Mouse (Mus musculus) heart, adult 8-10 months (tissue): ENCODE data around the gene Sec31b. TPM values are rescaled to one million over a fixed set of nuclear protein-coding genes. Genes with fewer than 3 reads are reported as not detected.
A peak's percentile ranks its signal among the peaks of the same experiment; 100 is the strongest.

Experiments
- DNase-seq: peaks from one replicate; pipeline ENCODE4 v3.0.0; 2022; ENCODE audit warnings: low spot score
- total RNA-seq, 4 experiments: library from RNA; stranded (reverse); gene quantifications; 2 replicates each; pipeline ENCODE4 v1.2.4; 2022

The Sec31b gene
- total RNA-seq, 4 experiments from 2014 or later = 9.7 to 14.1 (median 10.7) TPM

DNA sequence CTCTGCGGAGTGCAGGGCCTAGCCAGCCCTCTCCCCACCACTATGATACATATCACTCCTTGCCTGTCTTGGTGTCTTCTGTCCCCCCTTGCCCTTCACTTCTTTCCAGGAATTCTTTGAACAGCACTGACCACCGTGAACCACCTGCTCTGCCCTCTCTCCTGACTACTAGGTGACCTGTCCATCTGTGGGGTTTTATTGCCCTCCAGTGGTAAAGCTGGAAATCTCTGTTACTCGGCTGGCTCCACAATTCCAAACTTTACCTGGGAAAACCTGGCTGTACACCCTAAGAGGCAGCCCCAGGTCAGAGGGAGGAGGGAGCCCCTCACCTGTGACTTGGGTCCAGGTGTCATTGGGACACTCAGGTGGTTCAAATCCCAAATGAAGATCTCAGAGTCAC, 10.3 kb downstream of the Sec31b start:
- DNase-seq = no peak

DNA sequence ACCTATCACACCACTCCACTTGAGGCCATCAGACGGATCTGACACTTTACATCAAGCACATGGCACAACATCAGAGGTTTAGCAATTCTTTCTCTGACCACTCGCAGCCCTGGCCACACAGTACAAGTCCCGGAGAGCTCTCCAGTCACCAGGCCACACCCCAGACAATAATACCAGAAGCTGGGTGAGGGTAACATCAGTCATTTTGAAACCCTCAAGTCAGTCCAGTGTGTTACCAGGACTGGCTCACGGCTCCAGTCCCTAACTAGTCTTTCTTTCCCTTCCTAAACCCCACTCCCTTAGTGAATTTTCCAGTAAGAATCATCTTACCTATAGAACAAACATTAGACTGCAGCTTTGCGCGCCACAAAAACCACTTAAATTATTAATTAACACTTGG, 15.6 kb downstream of the Sec31b start:
- DNase-seq = no peak

DNA sequence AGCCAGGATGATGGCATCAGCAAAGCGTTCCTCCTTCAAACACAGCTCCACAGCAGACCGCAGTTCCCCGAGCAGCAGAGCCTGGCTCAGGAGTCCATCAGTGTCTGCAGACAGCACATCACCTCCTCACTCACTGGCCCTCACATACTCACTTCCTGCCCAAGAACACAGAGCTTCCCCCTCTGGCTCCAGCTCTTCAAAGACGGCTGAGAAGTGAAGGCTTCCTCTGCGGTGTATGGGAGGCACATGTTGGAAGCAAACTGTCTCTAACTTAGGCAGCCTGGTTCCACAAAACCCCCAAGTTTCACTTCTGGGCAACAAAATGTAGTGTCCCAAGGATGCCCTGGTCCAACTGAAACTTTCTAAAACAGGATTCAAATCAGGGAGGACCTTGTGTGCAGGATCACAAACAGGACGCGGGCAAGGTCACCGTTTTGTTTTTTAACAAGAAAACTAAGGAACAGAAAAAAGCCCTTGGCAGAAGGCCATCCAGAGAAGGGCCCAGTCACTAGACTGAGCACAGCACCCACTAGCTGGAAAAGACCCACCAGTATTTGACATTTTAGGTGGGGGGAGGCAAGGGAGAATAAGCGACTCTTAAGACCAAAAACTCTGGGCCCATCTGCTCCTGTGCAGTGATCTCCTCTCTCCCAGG, 20.0 kb downstream of the Sec31b start:
- DNase-seq = no peak

DNA sequence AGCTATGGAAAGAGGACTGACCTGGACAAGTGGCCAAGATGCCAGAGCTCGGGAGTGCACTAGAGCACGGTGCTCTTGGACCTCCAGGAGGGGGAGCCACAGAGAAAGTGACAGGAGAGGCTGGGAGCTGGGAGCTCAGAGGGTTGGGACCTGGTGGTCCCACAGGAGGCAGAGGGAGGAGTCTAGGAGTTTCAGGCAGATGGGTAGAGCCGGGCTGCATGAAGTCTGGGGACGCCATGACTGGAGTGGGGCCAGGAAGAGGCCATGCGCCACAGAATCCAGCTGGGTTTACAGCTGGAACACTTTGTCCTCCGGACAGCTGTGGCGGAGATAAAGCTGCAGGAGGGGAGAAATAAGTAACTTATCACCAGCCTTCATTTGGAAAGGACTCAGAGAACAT, 26.5 kb downstream of the Sec31b start:
- DNase-seq = peak; percentile 72

DNA sequence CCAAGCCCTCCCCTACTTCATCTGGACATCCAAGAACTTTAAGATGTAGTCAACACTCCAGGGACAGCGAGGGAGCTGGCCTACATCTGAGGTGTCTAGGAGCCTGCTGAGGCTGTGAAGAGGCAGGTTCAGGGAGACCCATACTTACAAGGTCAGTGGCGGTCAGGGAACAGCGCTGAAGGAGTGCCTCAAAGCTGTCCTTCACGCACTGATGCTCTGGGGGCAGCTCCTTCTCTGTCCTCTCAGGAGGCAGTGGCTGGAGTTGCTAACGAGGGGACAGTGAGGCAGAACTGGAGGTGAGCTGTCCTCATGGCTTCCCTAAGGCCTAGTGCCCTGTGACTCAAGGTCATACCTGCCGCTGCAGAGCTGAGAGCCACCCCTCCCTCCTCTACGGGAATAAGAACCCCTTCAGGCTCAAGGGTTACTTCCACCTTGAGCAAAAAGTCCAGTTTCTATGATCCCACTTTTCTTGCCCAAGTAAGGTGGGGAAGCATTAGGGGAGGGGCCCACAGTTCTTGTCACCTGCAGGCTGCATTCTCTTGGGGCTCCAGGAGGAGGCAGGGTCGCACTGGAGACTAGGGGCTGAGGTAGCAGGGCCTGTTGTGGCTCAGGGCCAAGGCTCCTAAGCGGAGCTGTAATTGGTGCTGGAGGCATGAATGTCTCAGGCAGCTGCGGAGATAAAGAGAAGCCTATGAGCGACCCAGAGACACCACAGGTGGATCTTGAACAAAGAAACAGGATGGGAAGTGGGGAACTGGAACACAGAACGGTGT, 27.5 kb downstream of the Sec31b start:
- DNase-seq = no peak

DNA sequence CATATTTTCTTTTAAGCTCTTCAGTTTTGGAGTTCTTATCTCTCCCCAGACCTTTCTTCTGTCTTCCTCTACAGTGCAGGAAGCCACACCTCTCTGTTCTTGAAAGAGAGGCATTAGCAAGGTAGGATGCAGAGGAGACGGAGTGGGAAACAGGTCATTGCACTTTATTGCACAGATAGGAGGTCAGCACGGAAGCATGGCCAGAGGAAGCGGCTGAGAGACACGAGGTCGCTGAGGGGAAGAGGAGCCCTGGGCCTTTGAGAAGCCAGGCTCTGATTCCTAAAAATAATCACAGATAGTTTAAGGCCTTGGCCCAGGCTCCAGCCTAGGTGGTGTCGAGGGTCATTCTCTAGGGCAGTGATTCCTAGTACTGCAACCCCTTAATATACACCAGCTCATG, 29.9 kb downstream of the Sec31b start:
- no peak for DNase-seq

DNA sequence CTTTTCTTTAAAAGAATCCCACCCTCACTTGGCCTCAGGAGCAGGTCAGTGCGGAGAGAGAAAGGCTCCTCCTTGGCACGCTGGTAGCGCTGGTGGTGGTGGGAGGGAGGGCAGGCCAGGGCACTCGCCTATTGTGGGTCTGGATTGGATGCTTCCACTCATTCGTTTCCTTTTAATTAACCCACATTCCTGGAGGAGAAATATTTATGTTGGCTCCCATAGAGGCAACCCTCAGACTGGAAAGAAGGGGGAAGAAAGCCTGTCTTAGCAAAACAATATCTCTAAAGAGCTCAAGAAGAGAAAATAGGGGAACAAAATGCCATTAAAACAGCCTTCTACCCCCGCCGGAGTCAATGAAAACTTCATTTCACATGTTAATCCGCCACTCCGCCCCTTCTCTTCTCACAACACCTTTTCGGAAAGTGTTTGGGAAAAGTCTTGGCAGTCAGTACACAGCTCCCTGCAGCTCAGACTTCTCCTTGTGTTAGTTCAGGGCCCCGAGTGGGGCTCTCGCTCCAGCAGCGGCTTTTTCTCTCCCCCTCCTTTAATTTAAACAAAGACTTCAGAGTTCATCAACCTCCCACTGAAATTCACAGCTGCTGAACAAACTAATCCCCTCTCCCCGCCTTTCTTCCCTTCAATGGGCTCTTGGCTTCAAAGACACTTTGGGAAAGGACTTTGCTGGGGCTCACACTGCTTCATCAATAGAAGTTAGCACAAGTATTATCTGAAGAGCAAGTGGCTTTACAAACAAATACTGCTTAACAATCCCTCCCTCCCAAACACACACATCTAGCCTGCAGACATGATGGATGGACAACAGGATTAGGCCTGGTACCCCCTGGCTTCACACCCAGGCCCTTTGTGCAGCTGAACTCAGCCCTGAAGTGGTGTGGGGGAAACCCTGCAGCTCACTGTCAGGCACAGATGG, 30.9 kb downstream of the Sec31b start:
- DNase-seq = no peak

DNA sequence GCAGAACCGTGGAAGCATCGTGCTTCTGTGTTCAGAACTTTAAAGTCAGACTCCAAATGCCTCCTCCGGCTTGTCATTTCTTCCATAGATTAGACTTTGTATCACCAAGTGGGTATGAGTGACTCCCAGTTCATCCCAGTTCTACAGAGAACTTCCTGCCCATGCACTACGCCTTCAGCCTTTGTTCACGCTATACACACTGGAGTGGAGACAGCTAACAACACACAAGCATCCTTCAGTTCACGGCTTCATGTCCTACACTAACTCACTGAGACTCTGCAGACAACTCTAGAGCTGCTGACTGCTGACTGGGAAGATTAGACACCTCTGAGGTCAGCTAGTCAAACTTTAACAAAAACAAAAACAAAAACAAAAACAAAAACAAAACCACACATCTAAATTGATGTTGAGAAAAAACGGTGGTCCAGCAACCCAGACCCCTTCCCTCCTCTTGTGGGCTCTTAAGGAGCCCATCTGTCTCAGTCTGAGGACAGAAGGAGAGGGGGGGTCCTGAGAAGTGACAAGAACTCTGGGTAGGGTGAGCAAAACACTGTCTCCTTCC, 31.7 kb downstream of the Sec31b start:
- no peak for DNase-seq

DNA sequence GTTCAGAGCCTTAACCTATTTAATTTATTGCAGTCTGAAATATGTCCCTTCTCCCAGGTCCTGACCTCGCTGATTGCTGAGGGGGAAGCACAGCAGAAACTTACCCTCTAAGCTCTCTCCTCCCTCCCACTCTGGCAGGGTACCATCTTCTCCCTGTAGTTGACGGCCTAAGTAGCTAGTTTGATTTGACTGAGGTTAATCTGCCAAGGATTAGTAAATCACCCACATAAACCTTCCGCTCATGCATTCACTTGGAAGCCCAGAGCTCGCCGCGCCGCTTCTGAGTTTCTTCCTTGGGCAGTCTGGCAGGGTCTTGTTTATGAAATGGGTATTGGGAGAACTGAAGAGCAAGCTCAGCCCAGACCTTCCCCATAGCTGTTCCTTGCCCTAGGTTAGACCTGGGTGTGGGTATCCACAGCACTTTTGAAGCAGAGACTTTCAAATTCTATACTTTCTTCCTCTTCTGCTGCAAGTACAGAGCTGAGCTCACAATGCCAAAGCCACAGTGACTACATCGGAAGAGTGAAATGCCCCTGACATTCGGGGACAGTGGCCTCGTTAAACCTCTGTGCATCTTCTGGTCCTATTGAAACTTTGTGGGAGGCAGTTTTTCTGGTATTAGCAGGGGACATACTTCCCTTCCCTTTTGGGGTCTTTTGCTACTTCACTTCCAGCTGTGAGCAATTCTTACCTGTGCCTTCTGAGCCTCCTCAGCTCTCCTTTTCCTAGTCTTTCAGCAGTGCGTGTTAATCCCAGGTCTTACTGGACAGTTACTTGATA, 32.4 kb downstream of the Sec31b start:
- no peak for DNase-seq

DNA sequence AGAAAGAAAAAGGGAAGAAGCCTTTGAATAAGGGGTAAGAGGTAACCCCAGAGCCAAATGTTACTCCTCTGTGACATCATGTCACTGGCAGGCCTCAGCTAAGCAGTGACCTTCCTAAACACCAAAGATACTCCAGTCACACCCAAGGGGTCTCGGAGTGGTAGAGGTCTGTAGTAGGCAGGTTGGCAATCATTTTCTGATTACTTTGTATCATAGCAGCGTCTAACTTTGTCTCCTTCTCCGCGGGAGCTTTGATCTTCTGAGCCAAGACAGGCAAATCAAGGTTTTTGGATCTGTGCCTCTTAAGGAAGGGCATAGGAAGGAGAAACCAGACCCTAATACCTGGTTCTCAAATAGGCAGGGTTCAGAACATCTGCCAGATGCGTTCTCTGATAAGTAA, 33.1 kb downstream of the Sec31b start:
- no peak for DNase-seq

DNA sequence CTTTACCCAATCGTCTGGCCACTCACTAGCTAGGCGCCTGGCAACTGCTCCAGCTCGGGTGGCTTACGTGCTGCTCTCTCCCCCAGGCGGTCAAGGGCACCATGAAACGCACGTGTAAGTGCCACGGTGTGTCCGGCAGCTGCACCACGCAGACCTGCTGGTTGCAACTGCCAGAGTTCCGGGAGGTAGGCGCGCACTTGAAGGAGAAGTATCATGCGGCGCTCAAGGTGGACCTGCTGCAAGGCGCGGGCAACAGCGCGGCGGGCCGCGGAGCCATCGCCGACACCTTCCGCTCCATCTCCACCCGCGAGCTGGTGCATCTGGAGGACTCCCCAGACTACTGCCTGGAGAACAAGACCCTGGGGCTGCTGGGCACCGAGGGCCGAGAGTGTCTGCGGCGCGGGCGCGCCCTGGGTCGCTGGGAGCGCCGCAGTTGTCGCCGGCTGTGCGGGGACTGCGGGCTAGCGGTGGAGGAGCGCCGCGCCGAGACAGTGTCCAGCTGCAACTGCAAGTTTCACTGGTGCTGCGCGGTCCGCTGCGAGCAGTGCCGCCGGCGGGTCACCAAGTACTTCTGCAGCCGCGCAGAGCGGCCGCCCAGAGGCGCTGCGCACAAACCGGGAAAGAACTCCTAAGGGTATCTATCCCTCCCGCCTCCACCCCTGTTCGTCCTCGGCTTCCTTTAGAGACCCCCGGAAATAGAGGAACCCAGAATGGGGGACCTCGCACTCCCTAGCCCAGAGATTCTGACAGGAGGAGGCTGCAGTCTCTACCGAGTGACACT, 34.0 kb downstream of the Sec31b start:
- DNase-seq = no peak

DNA sequence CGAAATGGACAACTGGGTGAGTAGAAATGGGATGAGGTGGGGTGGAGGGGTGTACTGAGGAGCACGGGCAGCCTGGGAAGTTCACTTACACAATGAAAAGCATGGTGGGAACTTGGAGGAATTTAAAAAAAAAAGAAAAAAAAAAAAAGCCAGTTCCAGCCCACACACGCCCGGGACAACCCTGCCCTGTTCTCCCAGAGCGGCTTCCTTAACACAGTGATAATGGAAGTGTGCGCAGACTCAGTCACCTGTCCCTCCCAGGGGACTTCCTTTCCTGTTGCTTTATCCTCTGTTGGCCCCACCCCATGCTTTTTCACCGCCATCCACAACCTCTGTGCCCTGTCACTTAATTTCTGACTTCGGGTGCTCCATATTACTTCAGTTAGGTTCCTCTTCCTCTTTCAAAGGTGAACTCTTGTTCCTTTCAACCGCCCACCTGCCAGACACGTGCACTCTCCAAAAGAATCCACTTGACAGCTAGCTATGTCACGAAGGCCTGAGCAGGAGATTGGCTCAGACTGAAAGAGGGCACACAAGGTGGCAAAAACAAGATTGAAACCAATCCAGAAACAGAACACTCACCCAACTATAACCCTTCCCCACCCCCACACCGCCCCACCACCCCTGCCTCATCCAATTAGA, 35.0 kb downstream of the Sec31b start:
- no peak for DNase-seq

DNA sequence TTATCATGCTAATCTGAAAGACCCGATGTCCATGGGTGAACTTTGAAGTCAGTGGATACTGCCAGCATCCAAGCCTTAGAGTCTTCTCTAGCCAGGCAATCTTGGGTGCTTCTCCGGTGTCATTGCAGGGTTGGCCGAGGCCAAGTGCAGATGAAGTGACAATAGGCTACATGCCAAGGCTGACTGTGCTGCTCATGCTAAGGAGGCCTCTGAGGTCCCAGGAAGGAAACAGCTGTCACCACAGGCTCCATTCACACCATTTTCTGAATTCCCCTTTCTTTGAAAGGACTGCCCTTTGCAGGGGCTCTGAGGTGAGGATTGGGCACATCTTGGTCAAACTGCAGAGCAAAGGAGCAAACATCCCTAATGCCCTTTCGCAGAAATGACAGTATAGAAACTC, 42.9 kb downstream of the Sec31b start:
- DNase-seq = no peak

DNA sequence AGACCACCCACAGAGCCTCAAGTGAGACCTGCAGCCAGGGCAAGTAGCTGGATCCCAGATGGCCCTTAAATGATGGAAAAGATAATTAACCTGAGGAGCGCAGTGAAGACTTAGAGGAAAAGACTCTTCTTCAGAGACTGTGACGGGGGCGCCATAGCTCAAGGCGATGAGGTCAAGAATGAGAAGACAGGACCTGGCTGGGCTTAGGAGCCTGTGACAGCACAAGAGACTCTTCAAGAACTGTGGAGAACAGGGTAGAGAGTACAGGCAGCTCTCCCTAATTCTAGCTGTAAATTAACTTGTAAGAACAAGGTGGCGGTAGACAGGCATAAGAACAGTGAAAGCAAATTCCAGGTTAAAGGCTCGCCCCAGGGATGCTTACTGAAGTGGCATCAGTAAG, 43.7 kb downstream of the Sec31b start:
- DNase-seq = no peak

DNA sequence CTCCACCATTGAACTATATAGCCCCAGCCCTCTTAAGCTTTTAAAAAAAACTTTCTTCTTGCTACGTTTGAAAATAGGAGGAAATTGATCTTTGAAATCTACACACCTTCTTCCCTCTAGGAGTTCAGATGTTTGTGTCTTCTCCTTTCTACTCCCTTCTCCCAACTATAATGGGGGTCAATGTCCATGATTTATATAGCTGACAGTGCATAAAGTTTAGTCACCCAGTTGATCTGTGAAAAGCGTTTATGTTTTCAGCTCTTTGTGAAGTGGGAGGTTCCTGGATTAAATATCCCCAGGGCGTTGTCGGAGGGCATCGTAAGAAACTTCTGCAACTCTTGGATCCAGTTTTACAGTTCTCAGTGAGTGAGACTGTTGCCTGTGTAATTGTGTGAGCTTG, 45.4 kb downstream of the Sec31b start:
- DNase-seq = no peak

DNA sequence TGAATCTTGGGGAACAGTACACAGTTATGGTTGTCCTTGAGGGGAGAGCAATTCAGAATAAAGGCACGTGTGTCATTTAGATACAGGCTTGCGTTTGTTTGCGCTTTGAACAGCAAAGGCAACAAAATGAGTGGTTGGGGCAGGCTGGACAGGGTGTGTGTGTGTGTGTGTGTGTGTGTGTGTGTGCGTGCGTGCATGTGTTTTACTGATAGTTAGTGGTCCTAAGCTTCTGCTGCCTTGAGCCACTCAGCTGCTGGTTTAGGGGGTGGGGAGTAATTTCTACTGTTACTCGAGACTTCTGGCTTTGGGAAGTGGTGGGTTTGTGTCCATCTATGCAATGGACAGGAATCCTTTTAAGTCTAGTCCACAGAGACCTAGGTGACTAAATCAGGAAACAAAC, 46.7 kb downstream of the Sec31b start:
- no peak for DNase-seq

DNA sequence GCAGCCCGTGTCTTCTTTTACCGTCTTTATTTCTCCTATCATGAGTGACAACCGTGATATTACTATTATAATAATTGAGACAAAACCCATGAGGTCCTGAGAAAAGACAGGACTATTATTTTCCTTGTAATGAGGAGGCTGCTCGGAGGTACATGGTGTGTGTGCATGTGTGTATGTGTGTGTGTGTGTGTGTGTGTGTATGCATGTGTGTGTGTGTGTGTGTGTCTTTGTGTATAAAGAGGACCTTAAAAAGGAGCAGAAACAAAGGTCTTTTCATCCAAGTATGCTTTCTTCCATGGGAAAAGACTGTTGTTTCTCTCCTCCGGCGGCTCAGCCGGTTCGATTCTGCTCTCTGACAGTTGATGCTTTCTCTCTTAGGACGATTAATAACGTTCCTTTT, 48.7 kb downstream of the Sec31b start:
- DNase-seq = no peak

DNA sequence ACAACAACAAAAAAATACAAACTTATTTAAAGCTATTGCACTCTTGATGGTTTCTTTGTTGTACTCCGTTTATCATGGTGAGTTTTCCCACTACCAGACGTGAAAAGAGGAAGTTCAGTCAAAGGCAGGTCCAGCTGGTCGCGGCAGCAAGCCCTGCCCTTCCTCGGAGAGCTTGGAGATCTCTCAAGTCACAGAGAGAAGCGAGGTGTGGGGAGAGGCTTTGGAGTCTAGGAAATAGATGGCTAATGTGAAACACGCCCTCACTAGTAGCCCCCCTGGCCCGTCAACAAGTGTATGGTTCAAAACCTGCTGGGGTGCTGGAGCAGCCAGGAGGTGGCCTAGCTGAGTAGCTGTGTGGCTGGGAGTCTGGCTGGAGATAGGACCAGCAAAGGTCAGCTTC, 49.2 kb downstream of the Sec31b start:
- no peak for DNase-seq

DNA sequence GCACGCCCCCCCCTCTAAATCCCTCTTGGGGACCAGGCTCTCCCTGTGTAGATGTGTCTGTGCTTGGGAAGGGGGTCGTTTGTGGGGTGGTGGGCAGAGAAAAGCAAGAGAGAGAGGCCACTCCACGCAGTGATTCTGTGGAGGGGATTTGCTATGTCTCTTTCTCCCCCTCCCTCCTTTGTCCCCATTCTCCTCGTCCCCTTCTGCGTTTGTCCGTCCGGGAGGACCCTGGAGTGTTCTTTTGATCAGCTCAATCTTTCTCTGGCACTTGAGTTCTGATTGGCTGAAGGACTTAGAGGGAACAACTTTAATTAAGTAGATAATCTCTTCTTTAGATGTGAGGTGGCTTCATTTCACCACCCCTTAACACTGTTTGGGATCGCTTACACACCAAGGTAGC, 52.5 kb downstream of the Sec31b start, which contains the start of gene Wnt8b:
TSS of gene Wnt8b (plus strand) at position 345 of the 400 bp plus-strand sequence.
- DNase-seq = no peak

DNA sequence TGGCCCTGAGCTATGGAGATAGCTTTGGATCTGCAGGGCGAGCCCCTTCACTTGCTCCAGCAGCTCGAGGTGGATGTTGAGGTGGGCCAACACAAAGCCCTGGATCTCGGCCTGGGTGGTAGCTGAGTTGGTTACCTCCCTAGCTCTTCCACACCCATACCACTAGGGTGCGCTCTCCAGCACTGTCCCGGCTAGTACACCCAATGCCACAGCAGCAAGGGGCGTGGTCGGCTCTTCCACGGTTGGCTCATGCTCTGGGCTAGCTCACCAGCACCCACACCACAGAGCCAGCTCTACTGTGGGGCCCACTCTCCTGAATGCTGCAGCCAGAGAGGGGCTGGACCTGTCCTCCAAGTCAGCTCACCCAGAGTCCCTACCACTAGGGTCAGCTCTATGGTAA, 58.4 kb downstream of the Sec31b start:
- DNase-seq = no peak
